Mouse (Mus musculus) CH12.LX (cell line): Measurements from ENCODE around the gene Sf1. TPM values are rescaled to one million over a fixed set of nuclear protein-coding genes. Genes with fewer than 3 reads are reported as not detected.
A peak's percentile ranks its signal among the peaks of the same experiment; 100 is the strongest.

ENCODE experiments used
- DNase-seq: peaks from one replicate; pipeline ENCODE4 v3.0.0-alpha.2; 2013; ENCODE audit errors: extremely low read depth
- H3K27ac ChIP-seq: 2 replicates; pipeline ENCODE4 v1.5.1; 2012; ENCODE audit warnings: low read depth, mild to moderate bottlenecking, control low read depth, moderate library complexity; ENCODE audit not compliant: insufficient read depth
- H3K27me3 ChIP-seq: replicated peaks from 2 replicates; pipeline ENCODE3; 2012; ENCODE audit warnings: inconsistent platforms
- H3K36me3 ChIP-seq, 2 experiments: replicated peaks in 1 of 2; 2 replicates each; pipeline versions ENCODE3 to v1.6.1; 2012; ENCODE audit warnings: inconsistent platforms in 1 of 2, low read length in 1 of 2, mild to moderate bottlenecking in 1 of 2, mixed read lengths in 1 of 2, moderate library complexity in 1 of 2; ENCODE audit not compliant: control insufficient read depth in 1 of 2, insufficient read depth in 1 of 2
- H3K4me1 ChIP-seq, 2 experiments: 2 replicates each; pipeline ENCODE4 v1.6.1; 2012; ENCODE audit warnings: inconsistent platforms in 1 of 2, moderate library complexity in 1 of 2; ENCODE audit not compliant: insufficient read depth in 2 of 2, control insufficient read depth in 1 of 2
- H3K4me2 ChIP-seq: 2 replicates; pipeline ENCODE4 v1.6.1; 2012; ENCODE audit warnings: low read depth, mild to moderate bottlenecking, control low read depth; ENCODE audit not compliant: poor library complexity, insufficient read depth, severe bottlenecking
- H3K4me3 ChIP-seq, 3 experiments: fragments of 150-350 bp in 1 of 3; sonication (generic) in 1 of 3; replicated peaks in 1 of 3; 2 replicates each; pipeline versions ENCODE3 to v1.5.1; 2011 to 2012; ENCODE audit warnings: low read depth in 2 of 3, low read length in 2 of 3, mild to moderate bottlenecking in 2 of 3, moderate library complexity in 2 of 3, control low read depth in 1 of 3, improper control_type of control experiment in 1 of 3, inconsistent platforms in 1 of 3, mixed read lengths in 1 of 3; ENCODE audit not compliant: poor library complexity in 1 of 3
- H3K79me2 ChIP-seq: replicated peaks from 2 replicates; pipeline ENCODE4 v1.6.1; 2012; ENCODE audit warnings: mild to moderate bottlenecking, moderate library complexity; ENCODE audit not compliant: control insufficient read depth, poor library complexity, insufficient read depth, severe bottlenecking; ENCODE audit errors: extremely low read depth
- H3K9ac ChIP-seq: 2 replicates; pipeline ENCODE4 v1.6.1; 2012; ENCODE audit warnings: low read depth, mild to moderate bottlenecking, control low read depth, moderate library complexity; ENCODE audit not compliant: insufficient read depth
- H3K9me3 ChIP-seq: replicated peaks from 2 replicates; pipeline ENCODE3; 2012; ENCODE audit warnings: low read length, inconsistent platforms, mixed read lengths
- CHD2 ChIP-seq: IDR thresholded peaks from 2 replicates; pipeline ENCODE4 v1.6.1; 2011; ENCODE audit warnings: low read length, improper control_type of control experiment
- ELF1 ChIP-seq: IDR thresholded peaks from 2 replicates; pipeline ENCODE4 v1.6.1; 2014; ENCODE audit warnings: low read depth, mild to moderate bottlenecking, inconsistent platforms, low read length, improper control_type of control experiment
- EP300 ChIP-seq: IDR thresholded peaks from 2 replicates; pipeline ENCODE4 v1.6.1; 2011; ENCODE audit warnings: low read length, improper control_type of control experiment
- ETS1 ChIP-seq: conservative IDR thresholded peaks from 2 replicates; pipeline ENCODE4 v1.6.1; 2012; ENCODE audit warnings: low read depth, mild to moderate bottlenecking, inconsistent platforms, low read length, improper control_type of control experiment, moderate library complexity
- JUN ChIP-seq: IDR thresholded peaks from 2 replicates; pipeline ENCODE4 v1.6.1; 2011; ENCODE audit warnings: low read depth, mild to moderate bottlenecking, low read length, improper control_type of control experiment, moderate library complexity; ENCODE audit not compliant: insufficient read depth
- JUND ChIP-seq: conservative IDR thresholded peaks from 2 replicates; pipeline ENCODE4 v1.6.1; 2011; ENCODE audit warnings: low read depth, low read length, improper control_type of control experiment
- KAT2A ChIP-seq: IDR thresholded peaks from 2 replicates; pipeline ENCODE4 v1.6.1; 2012; ENCODE audit warnings: low read length, improper control_type of control experiment, inconsistent platforms; ENCODE audit not compliant: insufficient replicate concordance
- MAFK ChIP-seq: IDR thresholded peaks from 2 replicates; pipeline ENCODE4 v1.6.1; 2011; ENCODE audit warnings: low read length, improper control_type of control experiment; ENCODE audit not compliant: insufficient replicate concordance
- MAX ChIP-seq: IDR thresholded peaks from 2 replicates; pipeline ENCODE4 v1.6.1; 2011; ENCODE audit warnings: low read length, improper control_type of control experiment
- MEF2A ChIP-seq: IDR thresholded peaks from 2 replicates; pipeline ENCODE4 v1.6.1; 2014; ENCODE audit warnings: low read depth, mild to moderate bottlenecking, inconsistent platforms, low read length, improper control_type of control experiment, borderline replicate concordance
- MXI1 ChIP-seq: IDR thresholded peaks from 2 replicates; pipeline ENCODE4 v1.6.1; 2011; ENCODE audit warnings: mild to moderate bottlenecking, low read depth, low read length, improper control_type of control experiment
- MYC ChIP-seq: IDR thresholded peaks from 2 replicates; pipeline ENCODE4 v1.6.1; 2011; ENCODE audit warnings: low read depth, mild to moderate bottlenecking, improper control_type of control experiment, low read length
- RCOR1 ChIP-seq: conservative IDR thresholded peaks from 2 replicates; pipeline ENCODE4 v1.6.1; 2012; ENCODE audit warnings: low read depth, mild to moderate bottlenecking, inconsistent platforms, low read length, improper control_type of control experiment
- TBP ChIP-seq: conservative IDR thresholded peaks from 2 replicates; pipeline ENCODE4 v1.6.1; 2011; ENCODE audit warnings: low read depth, low read length, improper control_type of control experiment
- UBTF ChIP-seq: IDR thresholded peaks from 2 replicates; pipeline ENCODE4 v1.6.1; 2012; ENCODE audit warnings: low read depth, mild to moderate bottlenecking, inconsistent platforms, low read length, improper control_type of control experiment, moderate library complexity
- USF2 ChIP-seq: conservative IDR thresholded peaks from 2 replicates; pipeline ENCODE4 v1.6.1; 2011; ENCODE audit warnings: low read depth, low read length, improper control_type of control experiment
- ZKSCAN1 ChIP-seq: IDR thresholded peaks from 2 replicates; pipeline ENCODE4 v1.6.1; 2012; ENCODE audit warnings: low read depth, inconsistent platforms, low read length, improper control_type of control experiment, borderline replicate concordance
- ZNF384 ChIP-seq: IDR thresholded peaks from 2 replicates; pipeline ENCODE4 v1.6.1; 2012; ENCODE audit warnings: low read depth, low read length, improper control_type of control experiment, inconsistent platforms
- dilution Hi-C: fragments of 300-500 bp; cut with MboI; formaldehyde crosslinking; loops from 2 replicates; pipeline ENCODE4 v1.14.3; 2020; ENCODE audit warnings: low sequenced_read_pairs; ENCODE audit not compliant: extremely low pct_unique_long_range_greater_than_20kb, extremely low pct_ligation_motif_present
- in situ Hi-C: fragments of 300-500 bp; cut with MboI; formaldehyde crosslinking; loops from 3 replicates; pipeline ENCODE4 v1.14.3; 2019; ENCODE audit warnings: low sequenced_read_pairs, low pct_ligation_motif_present, low pct_unique_long_range_greater_than_20kb, mixed read lengths
- polyA plus RNA-seq: library from polyadenylated mRNA; unstranded; fragments of >175 nt; gene quantifications from 2 replicates; pipeline ENCODE4 v1.2.1, GENCODE M21; 2012; ENCODE audit warnings: low read depth; ENCODE audit not compliant: insufficient read length
- total RNA-seq, 2 experiments: library from RNA; depleted of rRNA; stranded (reverse); fragments of 300-350 nt in 1 of 2; fragments of >200 nt in 1 of 2; gene quantifications; 2 replicates each; pipeline ENCODE4 v1.2.3; 2012 to 2014

The Sf1 gene
- total and polyA plus RNA-seq, 3 experiments: 54.5 to 251 (median 70.4) TPM

DNA sequence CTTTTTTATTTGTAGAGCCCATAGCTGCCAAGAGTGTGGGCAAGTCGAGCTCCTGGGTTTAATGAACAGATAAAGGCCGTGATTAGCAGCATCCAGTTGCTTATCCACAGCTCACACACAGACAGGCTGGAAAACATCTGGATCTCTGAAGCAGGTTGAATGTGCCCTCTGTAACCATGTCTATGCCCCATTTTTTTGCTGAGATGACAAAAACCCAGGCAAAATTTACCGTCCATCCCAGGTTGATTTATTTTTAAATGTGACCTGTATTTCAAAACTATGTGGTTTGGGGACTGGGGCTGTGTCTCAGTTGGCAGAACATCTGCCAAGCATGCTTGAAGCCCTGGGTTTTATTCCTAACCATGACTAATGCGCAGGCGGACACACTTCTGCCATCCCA, 45.7 kb downstream of the Sf1 start:
- no peak overlapping the region for H3K9ac ChIP-seq
- peaks cover 0 to 26% of the 10 kb centered on the region in 2 experiments for H3K36me3 ChIP-seq
- in situ Hi-C loops (loop anchor here (5.0 kb wide), 1 partner anchor 48 kb away; no protein-coding TSS in a partner anchor), dilution Hi-C loops (no loop called here)
- H3K27me3 ChIP-seq: no peaks in the 10 kb centered on the region
- no peak overlapping the region for H3K4me3 ChIP-seq
- H3K27ac ChIP-seq: no peak overlapping the region
- peaks cover 0 to 31% of the 10 kb centered on the region in 2 experiments; a peak in 2 of 4 replicates for H3K4me1 ChIP-seq
- TF ChIP-seq KAT2A (no peak), ETS1 (no peak), MAFK (peak; percentile 82)
- no peak for DNase-seq
- H3K79me2 ChIP-seq: no peaks in the 10 kb centered on the region
- no peak overlapping the region for H3K4me2 ChIP-seq
- no peaks in the 10 kb centered on the region for H3K9me3 ChIP-seq

DNA sequence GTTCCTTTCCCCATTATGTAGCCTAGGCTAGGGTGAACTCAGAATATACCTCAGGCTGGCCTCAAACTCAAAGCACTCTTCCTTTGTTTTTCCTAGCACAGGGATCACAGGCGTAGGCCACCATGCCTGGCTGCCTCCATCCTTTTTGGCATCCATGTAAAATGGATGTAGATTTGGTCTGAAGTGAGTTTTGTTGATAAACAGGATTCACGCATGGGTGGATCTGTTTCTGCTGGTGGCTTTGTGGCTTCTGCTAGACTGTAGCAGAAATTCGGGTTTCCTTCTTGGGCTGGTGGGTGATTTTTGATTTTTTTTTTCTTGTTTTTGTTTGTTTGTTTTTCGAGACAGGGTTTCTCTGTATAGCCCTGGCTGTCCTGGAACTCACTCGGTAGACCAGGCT, 46.4 kb downstream of the Sf1 start:
- DNase-seq: peak; percentile 25
- peaks cover 0 to 31% of the 10 kb centered on the region in 2 experiments; a peak in 2 of 4 replicates for H3K4me1 ChIP-seq

DNA sequence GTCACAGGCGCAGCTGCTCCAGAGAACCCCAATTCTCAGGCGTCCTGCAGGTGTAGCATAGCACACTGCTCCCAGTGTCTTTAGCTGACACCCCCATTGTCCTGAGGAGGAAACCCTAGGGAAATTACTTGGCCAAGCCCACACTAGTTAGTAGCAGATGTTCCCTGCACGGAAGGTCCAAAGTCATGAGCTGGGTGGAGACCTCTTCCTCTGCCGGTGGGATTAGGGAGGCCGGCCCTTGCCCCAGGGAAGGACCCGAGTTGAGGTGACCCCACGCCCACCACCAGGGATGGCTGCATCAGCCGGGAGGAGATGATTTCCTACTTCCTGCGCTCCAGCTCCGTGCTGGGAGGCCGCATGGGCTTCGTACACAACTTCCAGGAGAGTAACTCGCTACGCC, 49.3 kb downstream of the Sf1 start:
- no peak for TF ChIP-seq RCOR1
- no peak for TF ChIP-seq JUND
- no peak for TF ChIP-seq MXI1
- no peak for TF ChIP-seq ELF1
- TF ChIP-seq USF2: no peak
- TF ChIP-seq MAX: no peak
- no peak for TF ChIP-seq TBP
- TF ChIP-seq ZNF384: no peak
- H3K27me3 ChIP-seq: no peaks in the 10 kb centered on the region
- H3K4me1 ChIP-seq: peaks cover 4 to 41% of the 10 kb centered on the region in 2 experiments; a peak in 3 of 4 replicates

More for the DNA sequence above, 46.4 kb downstream of the Sf1 start:
- no peak overlapping the region for H3K9ac ChIP-seq
- in situ Hi-C loops (loop anchor here (5.0 kb wide), 1 partner anchor 47 kb away; no protein-coding TSS in a partner anchor), dilution Hi-C loops (no loop called here)
- no peaks in the 10 kb centered on the region for H3K9me3 ChIP-seq
- H3K4me2 ChIP-seq: no peak overlapping the region
- peaks cover 0 to 20% of the 10 kb centered on the region in 2 experiments for H3K36me3 ChIP-seq
- H3K4me3 ChIP-seq: no peak overlapping the region
- H3K79me2 ChIP-seq: no peaks in the 10 kb centered on the region
- no peak overlapping the region for H3K27ac ChIP-seq
- no peaks in the 10 kb centered on the region for H3K27me3 ChIP-seq
- no peak; the same call in 1 of the 2 replicates for TF ChIP-seq EP300
- no peak for TF ChIP-seq CHD2
- TF ChIP-seq ETS1: no peak
- no peak for TF ChIP-seq MEF2A
- no peak for TF ChIP-seq MYC
- TF ChIP-seq MXI1: no peak
- TF ChIP-seq ZKSCAN1: no peak
- no peak for TF ChIP-seq MAFK
- no peak for TF ChIP-seq UBTF
- no peak for TF ChIP-seq ELF1
- no peak for TF ChIP-seq RCOR1
- no peak for TF ChIP-seq JUN
- TF ChIP-seq MAX: no peak

More for the DNA sequence above, 49.3 kb downstream of the Sf1 start:
- Histone ChIP-seq H3K4me3 (no peak overlapping the region), H3K36me3 (peaks cover 0 to 15% of the 10 kb centered on the region in 2 experiments), H3K27ac (no peak overlapping the region), H3K4me2 (no peak overlapping the region), H3K9me3 (no peaks in the 10 kb centered on the region), H3K79me2 (no peaks in the 10 kb centered on the region), H3K9ac (no peak overlapping the region)
- dilution Hi-C loops: no loop called here
- DNase-seq: no peak
- in situ Hi-C loops: no loop called here
